Mouse (Mus musculus): ENCODE results near the gene Gm49336. TPM values are rescaled to one million over a fixed set of nuclear protein-coding genes. Genes with fewer than 3 reads are reported as not detected.
A peak's percentile ranks its signal among the peaks of the same experiment; 100 is the strongest.

Gene Gm49336
- 68.8 and 77.9 TPM in 2 replicates for polyA plus RNA-seq (2014; fragmentation: Nextera tagmentation; extraction: Ambion mirVana)

DNA sequence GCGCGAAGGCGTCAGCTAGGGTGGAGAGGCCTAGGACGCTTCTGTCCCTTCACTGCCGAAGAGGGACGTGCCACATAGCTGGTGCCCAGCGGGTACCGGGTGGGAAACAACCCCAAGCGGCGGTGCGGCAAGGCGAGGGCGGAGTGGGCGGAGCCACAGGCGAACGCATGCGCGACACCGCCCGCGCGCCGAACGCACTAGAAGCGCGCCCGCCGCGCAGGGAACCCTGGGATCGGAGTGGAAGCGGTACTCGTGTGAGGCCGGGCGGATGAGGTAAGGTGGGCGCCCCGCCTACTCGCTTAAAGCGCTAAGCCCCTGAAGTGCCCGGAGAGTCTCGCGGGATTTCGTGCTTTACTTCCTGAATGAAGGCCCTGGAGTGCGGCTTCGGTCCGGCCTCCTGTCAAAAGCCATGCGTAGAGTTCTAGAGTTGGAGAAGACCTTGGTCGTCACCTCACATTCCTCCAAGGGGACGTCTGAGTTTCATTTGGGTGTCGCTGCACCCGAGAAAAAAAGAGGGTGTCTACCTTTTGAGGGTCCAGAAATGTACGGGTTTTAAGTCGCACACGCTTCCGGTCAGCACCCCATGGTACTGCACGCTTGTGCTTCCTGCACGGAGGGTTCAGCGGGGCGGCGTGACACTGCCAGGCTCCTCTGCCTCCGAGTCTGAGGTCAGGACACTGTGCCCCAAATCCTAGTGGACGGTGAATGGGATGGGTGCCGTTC is at the start of gene Gm49336, which contains the start of gene Nupl1:
Gene Gm49336 (minus strand): TSS at position 227 of the 723 bp plus-strand sequence.
Gene Nupl1 (minus strand): TSS at position 151 of the 723 bp plus-strand sequence.
- no peaks in the 10 kb centered on the region for H3K36me3 ChIP-seq (ENCODE audit: control insufficient read depth, insufficient read depth, low read length)
- WGBS = under 1% methylated on average over 62 of the region's 62 CpGs
- H3K9ac ChIP-seq (ENCODE audit: low read depth, low read length) = peak within 1 kb of the TSS; percentile 87
- H3K4me2 ChIP-seq (replicated peaks; ENCODE audit: low read depth, low read length) = peak within 1 kb of the TSS; percentile 87
- H3K4me1 ChIP-seq (replicated peaks; ENCODE audit: control insufficient read depth, insufficient read depth, low read length) = 0 out of 2 replicates have a peak, but pooled peaks cover 4% of the 10 kb centered on the region
- H3K27me3 ChIP-seq (ENCODE audit: control insufficient read depth, insufficient read depth, low read length) = no peaks in the 10 kb centered on the region
- ATAC-seq (ENCODE audit: low FRiP score) (peak; percentile 100), DNase-seq (ENCODE audit: low spot score) (peak; percentile 99)
- no peaks in the 10 kb centered on the region for H3K9me3 ChIP-seq (ENCODE audit: control insufficient read depth, low read length)
- peak within 1 kb of the TSS; percentile 85 for H3K27ac ChIP-seq (ENCODE audit: low read depth, low read length)
- peak within 1 kb of the TSS; percentile 83 for H3K4me3 ChIP-seq (ENCODE audit: low read depth, low read length)

DNA sequence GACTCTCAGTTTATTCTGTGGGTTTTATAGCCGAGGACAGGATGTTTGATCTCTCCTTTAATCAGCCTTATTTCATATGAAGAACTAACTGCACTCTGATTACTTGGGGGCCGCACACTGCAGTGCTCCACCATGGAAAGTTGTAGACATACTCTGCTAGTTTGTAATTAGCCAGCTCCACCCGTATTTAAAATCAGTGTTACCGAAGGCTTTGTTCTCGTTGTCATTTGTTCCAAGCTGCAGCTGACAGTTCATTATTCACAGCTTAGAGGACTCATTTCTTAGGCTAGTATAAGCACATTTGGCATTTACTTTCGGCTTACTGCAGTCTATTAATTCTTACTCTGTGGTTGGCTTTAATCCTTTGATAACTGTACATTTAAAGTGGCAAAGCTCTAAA is 49.7 kb upstream of the Gm49336 start:
- no peaks in the 10 kb centered on the region for H3K9me3 ChIP-seq (ENCODE audit: control insufficient read depth, low read length)
- DNase-seq (ENCODE audit: low spot score) (no peak), ATAC-seq (ENCODE audit: low FRiP score) (no peak)
- H3K4me3 ChIP-seq (ENCODE audit: low read depth, low read length) = no peak overlapping the region
- H3K36me3 ChIP-seq (ENCODE audit: control insufficient read depth, insufficient read depth, low read length) = no peaks in the 10 kb centered on the region
- no peak overlapping the region for H3K27ac ChIP-seq (ENCODE audit: low read depth, low read length)
- 64% methylated on average over 6 of the region's 6 CpGs for WGBS
- no peak overlapping the region for H3K4me2 ChIP-seq (replicated peaks; ENCODE audit: low read depth, low read length)
- H3K4me1 ChIP-seq (replicated peaks; ENCODE audit: control insufficient read depth, insufficient read depth, low read length) = no peaks in the 10 kb centered on the region
- H3K27me3 ChIP-seq (ENCODE audit: control insufficient read depth, insufficient read depth, low read length) = no peaks in the 10 kb centered on the region
- H3K9ac ChIP-seq (ENCODE audit: low read depth, low read length) = no peak overlapping the region

DNA sequence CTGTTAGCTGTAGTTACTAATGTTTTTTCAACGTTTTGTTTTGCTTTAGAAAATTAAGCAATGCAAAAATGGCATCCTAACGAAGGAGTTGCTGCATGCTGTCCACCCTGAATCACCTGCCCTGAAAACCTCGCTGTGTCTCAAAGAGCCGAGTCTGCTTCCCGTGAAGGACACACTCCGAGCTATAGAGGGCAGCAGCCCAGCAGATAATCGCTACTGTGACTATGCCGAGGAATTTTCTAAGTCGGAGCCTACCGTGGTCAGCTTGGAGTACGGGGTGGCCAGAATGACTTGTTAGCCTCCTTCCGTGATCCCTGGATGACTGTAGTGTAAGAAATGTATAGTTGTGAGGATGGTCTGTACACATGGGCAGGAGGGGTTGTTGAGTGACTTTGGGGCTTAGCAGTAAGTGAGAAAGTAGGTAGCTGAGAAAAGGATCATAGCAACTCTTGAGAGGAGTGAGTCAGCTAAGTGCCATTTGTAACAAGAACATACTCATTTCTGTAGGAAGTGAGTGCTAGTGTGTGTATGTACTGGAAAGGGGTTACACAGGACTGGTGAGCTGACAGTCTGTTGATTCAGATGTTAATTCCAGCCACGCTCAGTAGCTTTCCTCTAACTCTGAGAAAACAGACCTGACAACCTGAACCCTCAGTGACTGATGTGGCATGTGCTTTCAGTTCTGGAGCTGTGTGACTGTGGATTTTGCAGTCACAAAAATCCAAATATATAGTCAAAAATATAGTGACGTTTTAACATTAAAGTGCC is 49.1 kb upstream of the Gm49336 start:
- DNase-seq (ENCODE audit: low spot score) (peak; percentile 12), ATAC-seq (ENCODE audit: low FRiP score) (no peak)
- Histone ChIP-seq H3K9ac (ENCODE audit: low read depth, low read length) (no peak overlapping the region), H3K36me3 (ENCODE audit: control insufficient read depth, insufficient read depth, low read length) (no peaks in the 10 kb centered on the region), H3K4me1 (replicated peaks; ENCODE audit: control insufficient read depth, insufficient read depth, low read length) (no peaks in the 10 kb centered on the region), H3K27ac (ENCODE audit: low read depth, low read length) (0 out of 2 replicates have a peak overlapping the region, but pooled peaks have one; percentile 4), H3K27me3 (ENCODE audit: control insufficient read depth, insufficient read depth, low read length) (no peaks in the 10 kb centered on the region), H3K9me3 (ENCODE audit: control insufficient read depth, low read length) (no peaks in the 10 kb centered on the region), H3K4me2 (replicated peaks; ENCODE audit: low read depth, low read length) (no peak overlapping the region), H3K4me3 (ENCODE audit: low read depth, low read length) (no peak overlapping the region)
- 67% methylated on average over 14 of the region's 14 CpGs for WGBS

DNA sequence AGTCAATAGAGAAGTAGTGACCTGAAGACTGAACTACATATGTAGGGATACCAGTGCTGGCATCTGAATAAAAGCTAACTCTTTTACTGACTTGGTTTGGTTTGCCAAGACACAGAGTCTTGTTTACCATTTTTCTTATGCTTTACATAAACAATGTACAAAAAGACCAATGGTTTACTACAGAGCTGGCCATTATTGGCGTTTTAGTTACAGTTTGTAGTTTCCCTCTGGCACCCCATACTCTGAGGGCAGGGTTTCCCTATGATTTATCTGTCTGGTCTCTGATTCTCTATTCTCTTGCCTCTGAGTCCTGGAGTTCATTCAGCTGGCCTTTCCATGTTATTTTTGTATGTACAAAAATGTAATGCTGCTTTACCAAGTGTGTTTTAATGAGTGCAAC is 44.2 kb upstream of the Gm49336 start:
- ATAC-seq (ENCODE audit: low FRiP score) (no peak), DNase-seq (ENCODE audit: low spot score) (no peak)
- Histone ChIP-seq H3K4me2 (replicated peaks; ENCODE audit: low read depth, low read length) (no peak overlapping the region), H3K36me3 (ENCODE audit: control insufficient read depth, insufficient read depth, low read length) (no peaks in the 10 kb centered on the region), H3K4me3 (ENCODE audit: low read depth, low read length) (no peak overlapping the region), H3K27me3 (ENCODE audit: control insufficient read depth, insufficient read depth, low read length) (no peaks in the 10 kb centered on the region), H3K4me1 (replicated peaks; ENCODE audit: control insufficient read depth, insufficient read depth, low read length) (no peaks in the 10 kb centered on the region), H3K9ac (ENCODE audit: low read depth, low read length) (no peak overlapping the region), H3K27ac (ENCODE audit: low read depth, low read length) (no peak overlapping the region), H3K9me3 (ENCODE audit: control insufficient read depth, low read length) (no peaks in the 10 kb centered on the region)
- 86% methylated on average over 1 of the region's 1 CpGs for WGBS

DNA sequence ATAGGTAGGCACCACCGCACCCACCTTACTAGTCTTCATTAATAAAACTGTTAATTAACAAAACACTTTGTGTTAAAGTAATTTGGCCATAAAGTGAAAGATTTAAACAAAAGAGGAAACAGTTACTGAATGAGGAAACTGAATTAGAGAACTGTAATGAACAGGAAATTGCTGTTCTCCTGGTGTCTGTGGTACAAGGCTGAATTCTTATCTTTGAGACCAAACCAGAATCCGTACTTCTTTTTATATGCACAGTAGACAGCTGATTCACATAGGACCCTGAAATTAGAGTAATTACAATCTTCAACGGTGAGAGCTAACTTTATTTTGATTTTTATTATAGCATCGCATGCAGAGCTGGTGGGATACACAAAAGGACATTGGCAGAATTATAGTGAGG is 39.1 kb upstream of the Gm49336 start:
- H3K27me3 ChIP-seq (ENCODE audit: control insufficient read depth, insufficient read depth, low read length) = no peaks in the 10 kb centered on the region
- no peaks in the 10 kb centered on the region for H3K4me1 ChIP-seq (replicated peaks; ENCODE audit: control insufficient read depth, insufficient read depth, low read length)
- H3K27ac ChIP-seq (ENCODE audit: low read depth, low read length) = no peak overlapping the region
- DNase-seq (ENCODE audit: low spot score) (no peak), ATAC-seq (ENCODE audit: low FRiP score) (no peak)
- no peaks in the 10 kb centered on the region for H3K36me3 ChIP-seq (ENCODE audit: control insufficient read depth, insufficient read depth, low read length)
- no peak overlapping the region for H3K9ac ChIP-seq (ENCODE audit: low read depth, low read length)
- H3K9me3 ChIP-seq (ENCODE audit: control insufficient read depth, low read length) = no peaks in the 10 kb centered on the region
- no peak overlapping the region for H3K4me2 ChIP-seq (replicated peaks; ENCODE audit: low read depth, low read length)
- 93% methylated on average over 4 of the region's 4 CpGs for WGBS
- no peak overlapping the region for H3K4me3 ChIP-seq (ENCODE audit: low read depth, low read length)

DNA sequence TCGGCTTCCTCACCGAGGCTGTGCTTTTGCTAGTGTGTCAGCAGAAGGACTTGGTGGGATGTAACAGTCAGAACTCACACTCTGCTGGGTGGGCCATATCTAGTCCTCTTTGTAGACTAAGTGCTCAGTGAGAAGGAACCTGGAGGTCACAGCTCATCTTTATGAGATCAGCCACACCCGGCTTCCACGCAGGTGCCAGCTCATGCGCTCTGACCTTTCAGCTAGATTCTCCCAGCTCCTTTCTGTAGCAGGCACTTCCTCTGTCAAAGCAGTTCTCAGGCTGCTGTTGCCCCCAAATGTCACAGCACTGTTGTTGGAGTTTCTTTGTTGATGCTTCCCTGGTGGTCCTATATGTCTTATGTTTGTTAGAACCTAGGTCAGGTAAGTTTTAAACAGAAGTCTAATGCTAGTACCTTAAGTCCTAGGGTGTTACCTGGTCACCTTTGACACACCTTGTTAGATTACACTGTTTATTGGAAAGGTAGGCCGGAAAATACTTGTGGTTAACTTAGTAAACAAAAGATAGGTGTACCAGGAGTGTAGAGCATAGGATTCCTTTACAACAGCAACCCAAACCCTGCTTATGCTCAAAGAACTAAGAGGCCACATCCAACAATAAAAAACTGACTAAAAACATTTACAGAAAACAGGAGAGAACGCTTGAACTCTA is 35.0 kb upstream of the Gm49336 start:
- no peak for DNase-seq (ENCODE audit: low spot score)
- H3K9me3 ChIP-seq (ENCODE audit: control insufficient read depth, low read length) = no peaks in the 10 kb centered on the region
- H3K27ac ChIP-seq (ENCODE audit: low read depth, low read length) = no peak overlapping the region
- ATAC-seq (ENCODE audit: low FRiP score) = no peak
- 89% methylated on average over 7 of the region's 7 CpGs for WGBS
- H3K4me3 ChIP-seq (ENCODE audit: low read depth, low read length) = no peak overlapping the region
- no peaks in the 10 kb centered on the region for H3K36me3 ChIP-seq (ENCODE audit: control insufficient read depth, insufficient read depth, low read length)
- no peak overlapping the region for H3K4me2 ChIP-seq (replicated peaks; ENCODE audit: low read depth, low read length)
- no peaks in the 10 kb centered on the region for H3K4me1 ChIP-seq (replicated peaks; ENCODE audit: control insufficient read depth, insufficient read depth, low read length)
- no peaks in the 10 kb centered on the region for H3K27me3 ChIP-seq (ENCODE audit: control insufficient read depth, insufficient read depth, low read length)
- no peak overlapping the region for H3K9ac ChIP-seq (ENCODE audit: low read depth, low read length)

DNA sequence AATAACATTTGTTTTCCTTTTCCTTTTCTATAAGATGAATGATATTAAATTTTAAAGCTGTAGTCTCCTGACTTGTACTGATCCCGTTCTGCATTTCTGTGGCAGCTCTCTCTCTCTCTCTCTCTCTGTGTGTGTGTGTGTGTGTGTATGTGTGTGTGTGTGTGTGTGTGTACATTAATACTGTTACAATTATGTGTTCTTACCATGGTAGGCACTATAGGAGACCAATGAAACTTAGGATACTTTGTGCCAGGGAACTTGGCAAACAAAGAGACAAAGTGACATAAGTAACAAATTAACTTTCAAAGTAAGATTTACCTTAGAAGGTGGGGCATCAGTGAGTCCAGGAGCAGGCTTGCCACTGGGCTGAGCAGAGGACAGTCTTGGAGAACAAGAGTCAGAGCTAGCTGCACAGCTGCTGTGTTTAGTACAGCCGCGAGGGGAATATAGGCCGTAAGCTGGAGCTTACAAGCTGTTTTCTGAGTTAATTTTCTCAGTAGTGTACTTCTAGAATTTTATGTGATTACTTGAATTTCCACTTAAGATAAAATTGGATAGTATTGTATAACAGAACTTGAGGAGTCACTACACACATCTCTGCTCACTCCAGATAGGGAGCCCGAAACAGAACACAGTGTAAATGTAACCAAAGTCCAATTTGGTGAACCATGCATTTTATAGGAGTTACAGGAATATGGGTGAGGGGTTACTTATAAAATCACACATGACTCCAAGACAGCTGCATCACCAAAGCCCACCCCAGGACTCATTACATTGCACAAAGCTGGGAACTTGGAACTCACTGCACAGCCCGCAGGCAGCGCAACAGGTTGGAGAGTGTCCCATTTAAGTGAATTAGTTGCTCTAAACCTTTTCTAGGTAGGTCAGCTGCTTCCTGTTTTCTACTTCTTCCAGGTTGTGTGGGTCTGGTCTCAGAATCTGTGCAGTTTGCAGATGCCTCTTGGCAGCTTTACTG is 24.3 kb upstream of the Gm49336 start:
- Histone ChIP-seq H3K9me3 (ENCODE audit: control insufficient read depth, low read length) (no peaks in the 10 kb centered on the region), H3K4me1 (replicated peaks; ENCODE audit: control insufficient read depth, insufficient read depth, low read length) (no peaks in the 10 kb centered on the region), H3K9ac (ENCODE audit: low read depth, low read length) (no peak overlapping the region), H3K36me3 (ENCODE audit: control insufficient read depth, insufficient read depth, low read length) (no peaks in the 10 kb centered on the region), H3K4me3 (ENCODE audit: low read depth, low read length) (no peak overlapping the region), H3K27ac (ENCODE audit: low read depth, low read length) (no peak overlapping the region), H3K27me3 (ENCODE audit: control insufficient read depth, insufficient read depth, low read length) (no peaks in the 10 kb centered on the region), H3K4me2 (replicated peaks; ENCODE audit: low read depth, low read length) (no peak overlapping the region)
- 95% methylated on average over 7 of the region's 7 CpGs for WGBS
- no peak for ATAC-seq (ENCODE audit: low FRiP score)
- no peak for DNase-seq (ENCODE audit: low spot score)

DNA sequence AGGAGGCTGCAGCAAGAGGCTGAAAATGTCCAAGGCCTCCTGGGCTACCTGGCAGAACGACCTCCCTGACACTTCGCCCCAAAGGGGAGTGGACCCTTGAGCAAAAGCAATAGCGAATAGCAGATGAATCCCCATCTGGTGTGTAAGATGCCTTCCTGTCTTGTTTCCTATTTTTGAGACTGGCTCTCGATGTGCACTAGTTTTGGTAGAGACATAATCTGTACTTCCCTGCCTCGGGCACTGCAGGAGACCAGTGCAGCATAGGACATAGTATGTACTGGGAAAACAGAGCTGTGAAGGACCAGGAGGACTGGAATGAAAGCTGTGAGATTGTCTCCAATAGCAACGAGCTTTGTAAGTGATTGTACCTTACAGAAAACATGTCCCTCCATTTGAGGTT is 22.0 kb upstream of the Gm49336 start:
- WGBS = 79% methylated on average over 6 of the region's 6 CpGs
- H3K9ac ChIP-seq (ENCODE audit: low read depth, low read length) = no peak overlapping the region

More for the DNA sequence above, 22.0 kb upstream of the Gm49336 start:
- no peak for DNase-seq (ENCODE audit: low spot score)
- no peaks in the 10 kb centered on the region for H3K9me3 ChIP-seq (ENCODE audit: control insufficient read depth, low read length)
- H3K4me3 ChIP-seq (ENCODE audit: low read depth, low read length) = no peak overlapping the region
- H3K36me3 ChIP-seq (ENCODE audit: control insufficient read depth, insufficient read depth, low read length) = no peaks in the 10 kb centered on the region
- H3K4me1 ChIP-seq (replicated peaks; ENCODE audit: control insufficient read depth, insufficient read depth, low read length) = no peaks in the 10 kb centered on the region
- no peak for ATAC-seq (ENCODE audit: low FRiP score)
- H3K4me2 ChIP-seq (replicated peaks; ENCODE audit: low read depth, low read length) = no peak overlapping the region
- no peak overlapping the region for H3K27ac ChIP-seq (ENCODE audit: low read depth, low read length)
- no peaks in the 10 kb centered on the region for H3K27me3 ChIP-seq (ENCODE audit: control insufficient read depth, insufficient read depth, low read length)
